Mouse (Mus musculus): ENCODE measurements around the gene Dctn2. TPM values are rescaled to one million over a fixed set of nuclear protein-coding genes. Genes with fewer than 3 reads are reported as not detected.

The Dctn2 gene
- polyA plus RNA-seq, 1 experiment from 2014 or later: 230 TPM

DNA sequence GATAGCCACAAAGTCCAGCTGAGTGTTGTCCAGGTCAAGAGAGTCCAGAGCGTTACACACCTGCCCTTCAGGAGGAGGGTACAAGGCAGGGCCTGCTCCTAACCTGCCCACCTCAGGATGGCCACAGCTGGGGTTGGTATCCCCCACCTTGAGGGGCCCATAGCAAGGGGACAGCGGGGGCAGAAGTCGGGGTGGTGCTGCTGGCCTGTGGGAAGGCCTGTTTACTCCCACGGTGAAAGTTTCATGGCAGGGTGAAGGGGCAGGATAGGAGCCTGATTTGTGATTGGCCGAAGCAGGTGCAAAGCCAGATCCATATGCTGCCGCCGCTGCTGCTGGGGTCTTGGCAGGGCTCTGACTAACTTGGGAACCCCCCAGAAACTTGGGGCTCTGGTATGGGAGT lies 64.0 kb downstream of the Dctn2 start:
- 90% methylated on average over 7 of the region's 7 CpGs for WGBS
- Histone ChIP-seq H3K4me1 (ENCODE audit: control insufficient read depth, insufficient read depth, low read length) (peaks cover 6% of the 10 kb centered on the region), H3K4me3 (ENCODE audit: low read depth, low read length) (no peak overlapping the region), H3K36me3 (ENCODE audit: control insufficient read depth, insufficient read depth, low read length) (peaks cover 6% of the 10 kb centered on the region), H3K9me3 (ENCODE audit: control insufficient read depth, low read length) (no peaks in the 10 kb centered on the region), H3K4me2 (ENCODE audit: low read depth) (no peak overlapping the region), H3K9ac (ENCODE audit: low read length) (no peak overlapping the region), H3K27me3 (ENCODE audit: control insufficient read depth, insufficient read depth, low read length) (peaks cover 31% of the 10 kb centered on the region), H3K27ac (ENCODE audit: low read depth, low read length) (no peak overlapping the region)
- ATAC-seq (ENCODE audit: insufficient read depth, low FRiP score, low TSS enrichment) (no peak), DNase-seq (ENCODE audit: low spot score) (no peak)

Other genes starting within 250 kb of the Dctn2 start
- 75.3 and 79.9 TPM in 2 replicates for gene Tsfm, start 235.5 kb upstream of the Dctn2 start, polyA plus RNA-seq (2014; fragmentation: Nextera tagmentation; extraction: Ambion mirVana)
- gene Mettl1, start 225.0 kb upstream of the Dctn2 start, polyA plus RNA-seq (2014; fragmentation: Nextera tagmentation; extraction: Ambion mirVana): 42.0 and 43.6 TPM in 2 replicates
- gene Eef1akmt3, start 224.9 kb upstream of the Dctn2 start, polyA plus RNA-seq (2014; fragmentation: Nextera tagmentation; extraction: Ambion mirVana): 0.23 and 0.32 TPM in 2 replicates
- 0.09 and 0.14 TPM in 2 replicates for gene Cyp27b1, start 218.1 kb upstream of the Dctn2 start, polyA plus RNA-seq (2014; fragmentation: Nextera tagmentation; extraction: Ambion mirVana)
- 4.3 and 4.7 TPM in 2 replicates for gene March9, start 206.2 kb upstream of the Dctn2 start, polyA plus RNA-seq (2014; fragmentation: Nextera tagmentation; extraction: Ambion mirVana)
- 2,636 and 2,694 TPM in 2 replicates for gene Cdk4, start 202.8 kb upstream of the Dctn2 start, polyA plus RNA-seq (2014; fragmentation: Nextera tagmentation; extraction: Ambion mirVana)
- 96.5 and 99.9 TPM in 2 replicates for gene Tspan31, start 196.1 kb upstream of the Dctn2 start, polyA plus RNA-seq (2014; fragmentation: Nextera tagmentation; extraction: Ambion mirVana)
- gene Agap2, start 191.1 kb upstream of the Dctn2 start, polyA plus RNA-seq (2014; fragmentation: Nextera tagmentation; extraction: Ambion mirVana): 0.94 and 1.4 TPM in 2 replicates
- gene Os9, start 145.2 kb upstream of the Dctn2 start, polyA plus RNA-seq (2014; fragmentation: Nextera tagmentation; extraction: Ambion mirVana): 56.2 and 68.9 TPM in 2 replicates
- 17.3 and 19.9 TPM in 2 replicates for gene B4galnt1, start 101.1 kb upstream of the Dctn2 start, polyA plus RNA-seq (2014; fragmentation: Nextera tagmentation; extraction: Ambion mirVana)
- 0.36 and 0.89 TPM in 2 replicates for gene Slc26a10, start 85.7 kb upstream of the Dctn2 start, polyA plus RNA-seq (2014; fragmentation: Nextera tagmentation; extraction: Ambion mirVana)
- 31.7 and 31.8 TPM in 2 replicates for gene Arhgef25, start 76.3 kb upstream of the Dctn2 start, polyA plus RNA-seq (2014; fragmentation: Nextera tagmentation; extraction: Ambion mirVana)
- 138 and 148 TPM in 2 replicates for gene Dtx3, start 70.6 kb upstream of the Dctn2 start, polyA plus RNA-seq (2014; fragmentation: Nextera tagmentation; extraction: Ambion mirVana)
- 15.4 and 16.4 TPM in 2 replicates for gene Pip4k2c, start 54.8 kb upstream of the Dctn2 start, polyA plus RNA-seq (2014; fragmentation: Nextera tagmentation; extraction: Ambion mirVana)
- gene Kif5a, start 3.0 kb upstream of the Dctn2 start, polyA plus RNA-seq (2014; fragmentation: Nextera tagmentation; extraction: Ambion mirVana): 43.4 and 51.0 TPM in 2 replicates
- 17.0 and 17.6 TPM in 2 replicates for gene Mbd6, start 22.6 kb downstream of the Dctn2 start, polyA plus RNA-seq (2014; fragmentation: Nextera tagmentation; extraction: Ambion mirVana)
- gene Mars, start 45.4 kb downstream of the Dctn2 start, polyA plus RNA-seq (2014; fragmentation: Nextera tagmentation; extraction: Ambion mirVana): 164 and 166 TPM in 2 replicates
- gene Arhgap9, start 55.6 kb downstream of the Dctn2 start, polyA plus RNA-seq (2014; fragmentation: Nextera tagmentation; extraction: Ambion mirVana): 1.1 and 1.8 TPM in 2 replicates
- 3.8 and 4.6 TPM in 2 replicates for gene Gli1, start 75.6 kb downstream of the Dctn2 start, polyA plus RNA-seq (2014; fragmentation: Nextera tagmentation; extraction: Ambion mirVana)
- not detected in 2 replicates for gene Inhbe, start 88.0 kb downstream of the Dctn2 start, polyA plus RNA-seq (2014; fragmentation: Nextera tagmentation; extraction: Ambion mirVana)
- gene Inhbc, start 104.1 kb downstream of the Dctn2 start, polyA plus RNA-seq (2014; fragmentation: Nextera tagmentation; extraction: Ambion mirVana): not detected in 2 replicates
- 25.4 and 27.4 TPM in 2 replicates for gene R3hdm2, start 114.0 kb downstream of the Dctn2 start, polyA plus RNA-seq (2014; fragmentation: Nextera tagmentation; extraction: Ambion mirVana)
- gene Stac3, start 235.3 kb downstream of the Dctn2 start, polyA plus RNA-seq (2014; fragmentation: Nextera tagmentation; extraction: Ambion mirVana): 0.50 and 0.95 TPM in 2 replicates
- 2.4 and 3.4 TPM in 2 replicates for gene Ndufa4l2, start 248.6 kb downstream of the Dctn2 start, polyA plus RNA-seq (2014; fragmentation: Nextera tagmentation; extraction: Ambion mirVana)